Mouse (Mus musculus): ENCODE results near the gene Prepl. TPM values are rescaled to one million over a fixed set of nuclear protein-coding genes. Genes with fewer than 3 reads are reported as not detected.

Gene Prepl
- 30.7 TPM for polyA plus RNA-seq (2014; fragmentation: Illumina TruSeq; extraction: RNeasy Lipid Tissue Mini Kit (QIAGEN cat#74804); ENCODE audit: low read depth, low replicate concordance)

DNA sequence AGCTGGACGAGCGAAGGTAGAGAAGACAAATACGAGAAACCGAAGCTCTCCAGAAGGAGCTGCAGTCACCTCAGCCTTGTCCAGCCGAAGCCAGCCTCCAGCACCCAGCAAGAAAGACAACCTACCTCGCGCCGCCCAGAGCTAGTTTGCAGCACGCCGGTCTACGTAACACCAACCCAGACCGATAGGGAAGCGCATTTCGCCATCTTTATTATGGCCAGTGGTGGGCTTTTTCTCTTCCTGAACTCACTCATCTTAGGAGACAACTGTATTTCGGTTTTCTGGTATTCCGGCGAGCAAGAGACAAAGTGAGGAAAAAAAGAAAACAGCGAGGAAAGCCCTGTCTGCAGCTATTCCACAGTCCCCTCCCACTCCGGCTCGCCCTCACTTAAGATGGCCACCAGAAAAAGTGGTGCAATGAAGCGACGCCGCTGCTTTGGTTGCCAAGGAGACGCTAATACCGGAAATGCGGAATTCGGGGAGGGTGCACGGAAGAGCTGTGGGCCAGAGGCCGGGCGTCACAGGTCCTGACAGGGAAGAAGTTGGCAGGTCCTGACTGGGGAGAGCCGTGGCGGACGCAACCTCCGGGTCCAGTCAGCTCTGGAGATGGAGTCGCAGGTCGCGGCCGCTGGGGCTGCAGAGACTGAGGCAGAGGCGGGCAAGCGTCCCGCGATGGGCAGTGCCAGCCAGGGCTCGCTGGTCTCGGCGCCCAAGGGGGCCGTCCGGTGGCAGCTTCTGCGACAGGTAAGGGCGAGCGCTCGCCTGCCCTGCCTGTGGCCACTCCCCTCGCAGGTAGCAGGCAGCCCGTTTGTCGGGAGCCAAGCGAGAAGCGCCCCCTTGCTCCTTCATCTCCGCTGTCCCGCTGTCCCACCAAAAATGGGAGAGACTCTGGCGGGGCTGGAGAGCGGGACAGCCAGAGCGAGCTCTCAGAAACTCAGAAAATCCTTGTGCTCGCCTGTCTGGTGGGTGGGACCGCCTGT lies at the start of gene Prepl, which contains the start of gene Camkmt:
Gene Prepl, minus strand, starts transcription at position 122 of the 980 bp plus-strand sequence.
Gene Camkmt, plus strand, starts transcription at position 433 of the 980 bp plus-strand sequence.

DNA sequence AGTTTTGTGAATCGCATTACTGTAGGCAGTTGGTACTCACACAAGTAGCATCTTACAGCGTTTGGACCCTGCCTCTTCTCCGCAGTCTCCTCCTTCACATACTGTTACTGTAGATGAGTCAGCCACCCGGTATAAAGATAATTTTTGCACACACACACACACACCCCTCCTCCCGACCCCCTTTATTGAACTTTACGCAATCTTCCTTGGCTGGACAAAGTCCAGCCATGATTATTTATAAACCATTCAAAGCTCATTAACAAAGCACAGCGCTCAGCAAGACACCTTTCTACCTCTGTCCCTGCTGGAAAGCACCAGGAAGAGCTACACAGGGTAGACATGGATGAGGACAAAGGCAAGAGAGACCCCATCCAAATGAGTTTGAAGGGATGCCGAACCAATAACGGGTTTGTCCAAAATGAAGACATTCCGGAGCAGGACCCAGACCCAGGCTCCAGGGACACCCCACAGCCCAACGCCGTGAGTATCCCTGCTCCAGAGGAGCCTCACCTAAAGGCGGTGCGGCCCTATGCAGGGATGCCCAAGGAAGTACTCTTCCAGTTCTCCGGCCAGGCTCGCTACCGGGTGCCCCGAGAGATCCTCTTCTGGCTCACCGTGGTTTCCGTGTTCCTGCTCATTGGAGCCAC lies 61.8 kb downstream of the Prepl start, which contains the start of gene Slc3a1:
Gene Slc3a1, plus strand, starts transcription at position 284 of the 647 bp plus-strand sequence.

Other genes with a start within 250 kb of the Prepl start
- gene Ppm1b, start 133.5 kb downstream of the Prepl start, polyA plus RNA-seq (2014; fragmentation: Illumina TruSeq; extraction: RNeasy Lipid Tissue Mini Kit (QIAGEN cat#74804); ENCODE audit: low read depth, low replicate concordance): 64.4 TPM
- 0.81 TPM for gene Slc3a1, start 61.9 kb downstream of the Prepl start, polyA plus RNA-seq (2014; fragmentation: Illumina TruSeq; extraction: RNeasy Lipid Tissue Mini Kit (QIAGEN cat#74804); ENCODE audit: low read depth, low replicate concordance)
- 6.0 TPM for gene Camkmt, start 311 bp upstream of the Prepl start, polyA plus RNA-seq (2014; fragmentation: Illumina TruSeq; extraction: RNeasy Lipid Tissue Mini Kit (QIAGEN cat#74804); ENCODE audit: low read depth, low replicate concordance)

All from adipose tissue, adult 10 weeks (tissue).